Mouse (Mus musculus) hindbrain, embryonic 14.5 days (tissue): ENCODE results near the gene Otor. TPM values are rescaled to one million over a fixed set of nuclear protein-coding genes. Genes with fewer than 3 reads are reported as not detected.

Experiments used
- ATAC-seq: fragments of 200-750 bp; cut with Nextera tagmentation; 2 replicates; pipeline ENCODE4 v1.8.0; 2017; ENCODE audit warnings: moderate number of reproducible peaks, mild to moderate bottlenecking, moderate TSS enrichment, moderate library complexity; ENCODE audit not compliant: low FRiP score
- DNase-seq: peaks from one replicate; pipeline ENCODE4 v3.0.0-alpha.2; 2015; ENCODE audit warnings: low spot score
- H3K27ac ChIP-seq: fragments of 300-500 bp; sonication (generic); 2 replicates; pipeline ENCODE4 v1.5.1; 2014; ENCODE audit warnings: mild to moderate bottlenecking, moderate library complexity
- H3K27me3 ChIP-seq: fragments of 300-500 bp; sonication (generic); 2 replicates; pipeline ENCODE4 v1.6.1; 2014; ENCODE audit warnings: mild to moderate bottlenecking, low read length, mixed read lengths; ENCODE audit not compliant: control insufficient read depth, insufficient read depth
- H3K36me3 ChIP-seq: fragments of 300-500 bp; sonication (generic); replicated peaks from 2 replicates; pipeline ENCODE4 v1.6.1; 2014; ENCODE audit not compliant: control insufficient read depth, insufficient read depth
- H3K4me1 ChIP-seq: fragments of 300-500 bp; sonication (generic); replicated peaks from 2 replicates; pipeline ENCODE4 v1.6.1; 2014; ENCODE audit warnings: antibody characterized with exemption, low read length, mixed read lengths; ENCODE audit not compliant: control insufficient read depth, insufficient read depth
- H3K4me2 ChIP-seq: fragments of 300-500 bp; sonication (generic); replicated peaks from 2 replicates; pipeline ENCODE4 v1.6.1; 2014; ENCODE audit warnings: mild to moderate bottlenecking, moderate library complexity
- H3K4me3 ChIP-seq: fragments of 300-500 bp; sonication (generic); replicated peaks from 2 replicates; pipeline ENCODE4 v1.5.1; 2014; ENCODE audit warnings: mild to moderate bottlenecking, low read length
- H3K9ac ChIP-seq: fragments of 300-500 bp; sonication (generic); 2 replicates; pipeline ENCODE4 v1.6.1; 2014
- H3K9me3 ChIP-seq: fragments of 300-500 bp; sonication (generic); 2 replicates; pipeline ENCODE4 v1.6.1; 2016; ENCODE audit warnings: low read length; ENCODE audit not compliant: control insufficient read depth
- WGBS: fragments of 180-500 bp; shearing (Covaris S2); extraction: QIAGEN DNeasy Blood & Tissue Kit; methylation state at CpG from one replicate; pipeline ENCODE4 v1.1.7; 2014; 5-methylcytosine and 5-hydroxymethylcytosine counted together
- polyA plus RNA-seq: library from polyadenylated mRNA; unstranded; fragments of >200 nt; fragmentation: Nextera tagmentation; extraction: Ambion mirVana; gene quantifications from 2 replicates; pipeline ENCODE4 v1.2.1, GENCODE M21; 2014

Gene Otor
- polyA plus RNA-seq = 2.5 TPM in 1 of 2 replicates, not detected in the other

- H3K4me3 ChIP-seq = no peak within 1 kb of the TSS
- WGBS = 60% methylated on average over 8 of the region's 8 CpGs
- DNase-seq (no peak), ATAC-seq (no peak)
- no peak within 1 kb of the TSS for H3K4me2 ChIP-seq
- H3K4me1 ChIP-seq = no peaks in the 10 kb centered on the region
- no peaks in the 10 kb centered on the region for H3K9me3 ChIP-seq
- 0 out of 2 replicates have a peak, but pooled peaks cover under 1% of the 10 kb centered on the region for H3K36me3 ChIP-seq
- H3K27me3 ChIP-seq = no peaks in the 10 kb centered on the region
- no peak within 1 kb of the TSS for H3K9ac ChIP-seq
- H3K27ac ChIP-seq = no peak within 1 kb of the TSS
Measured at GRCm38 (mm10) chr2:143078198-143078851, at the start of gene Otor. Gene Otor, plus strand, starts transcription at chr2:143078473.

DNA sequence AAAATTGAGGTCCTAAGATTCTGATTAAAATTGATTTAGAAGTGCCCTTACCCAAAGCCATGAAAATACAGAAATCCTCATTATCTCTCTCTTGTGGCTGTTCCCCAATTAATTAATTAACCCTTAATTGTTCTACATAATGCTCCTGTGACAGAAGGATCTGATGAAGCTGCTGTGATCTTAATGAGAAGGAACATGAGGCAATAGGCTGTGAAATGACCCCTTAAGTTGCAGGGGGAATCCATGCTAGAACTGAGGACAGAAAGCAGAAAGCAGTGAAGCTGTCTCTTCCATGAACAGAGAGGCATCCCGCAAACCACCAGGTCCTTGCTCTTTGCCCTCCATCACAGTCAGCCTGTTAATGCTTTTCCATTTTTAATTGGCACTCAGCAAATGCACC is 47.0 kb upstream of the Otor start:
- DNase-seq (no peak), ATAC-seq (peak; percentile 51; the same call in 1 of the 2 replicates)
- Histone ChIP-seq H3K9ac (no peak overlapping the region), H3K9me3 (no peaks in the 10 kb centered on the region), H3K4me3 (no peak overlapping the region), H3K4me2 (no peak overlapping the region), H3K27ac (0 out of 2 replicates have a peak overlapping the region, but pooled peaks have one; percentile 38), H3K27me3 (no peaks in the 10 kb centered on the region), H3K36me3 (no peaks in the 10 kb centered on the region), H3K4me1 (no peaks in the 10 kb centered on the region)
- 56% methylated on average over 1 of the region's 1 CpGs for WGBS

DNA sequence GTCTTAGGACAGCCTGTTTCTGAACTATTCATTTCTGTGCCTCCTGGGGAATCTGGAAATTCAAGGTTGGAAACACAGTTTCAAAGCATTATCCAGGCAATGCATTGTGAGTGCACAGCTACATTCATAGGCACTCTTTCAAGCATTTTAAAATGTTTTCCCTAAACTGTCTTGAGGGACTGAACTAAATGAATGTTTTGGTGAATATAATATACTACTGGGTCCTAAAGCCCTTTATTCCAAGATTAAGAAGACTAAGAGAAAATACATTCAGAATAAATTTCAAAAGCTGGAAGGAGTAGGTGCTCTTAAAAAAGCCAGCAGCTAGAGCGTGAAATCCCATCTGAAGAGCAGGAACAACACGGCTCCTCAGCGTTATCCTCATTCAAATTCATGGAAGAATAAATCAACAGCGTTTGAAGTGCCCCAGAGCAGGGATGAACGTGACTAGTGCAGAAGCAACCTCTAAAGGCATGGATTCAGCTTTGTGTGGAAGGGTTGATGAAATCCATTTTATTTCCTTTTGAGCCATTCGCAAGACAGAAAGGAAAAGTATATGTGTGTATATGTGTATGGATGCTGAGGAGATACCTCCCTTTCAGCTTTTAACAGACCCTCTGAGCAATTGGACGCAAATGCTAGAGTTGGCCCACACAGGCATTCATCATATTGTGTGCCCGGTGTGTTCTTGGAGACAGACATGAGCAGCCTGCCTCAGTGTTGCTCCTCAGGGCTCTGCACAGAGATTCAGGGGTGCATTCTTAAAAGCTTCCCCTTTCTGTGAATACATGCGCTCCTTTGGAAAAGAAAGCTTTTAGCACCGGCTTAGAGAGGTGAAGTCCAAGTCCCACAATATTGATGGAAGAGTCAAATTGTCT is 45.7 kb upstream of the Otor start:
- Histone ChIP-seq H3K9me3 (no peaks in the 10 kb centered on the region), H3K9ac (no peak overlapping the region), H3K27ac (peak overlapping the region; percentile 56), H3K27me3 (no peaks in the 10 kb centered on the region), H3K4me1 (no peaks in the 10 kb centered on the region), H3K4me3 (no peak overlapping the region), H3K4me2 (no peak overlapping the region), H3K36me3 (no peaks in the 10 kb centered on the region)
- peak; percentile 23 for DNase-seq
- WGBS = 44% methylated on average over 10 of the region's 10 CpGs
- peak; percentile 48; the same call in 1 of the 2 replicates for ATAC-seq

GRCm38 (mm10) chr2:143034350-143035085 is 43.8 kb upstream of the Otor start:
- no peaks in the 10 kb centered on the region for H3K9me3 ChIP-seq
- H3K4me2 ChIP-seq = no peak overlapping the region
- no peak overlapping the region for H3K9ac ChIP-seq
- DNase-seq (no peak), ATAC-seq (no peak)
- no peak overlapping the region for H3K27ac ChIP-seq
- no peaks in the 10 kb centered on the region for H3K4me1 ChIP-seq
- WGBS = 67% methylated on average over 7 of the region's 7 CpGs
- no peak overlapping the region for H3K4me3 ChIP-seq
- no peaks in the 10 kb centered on the region for H3K36me3 ChIP-seq
- H3K27me3 ChIP-seq = no peaks in the 10 kb centered on the region

DNA sequence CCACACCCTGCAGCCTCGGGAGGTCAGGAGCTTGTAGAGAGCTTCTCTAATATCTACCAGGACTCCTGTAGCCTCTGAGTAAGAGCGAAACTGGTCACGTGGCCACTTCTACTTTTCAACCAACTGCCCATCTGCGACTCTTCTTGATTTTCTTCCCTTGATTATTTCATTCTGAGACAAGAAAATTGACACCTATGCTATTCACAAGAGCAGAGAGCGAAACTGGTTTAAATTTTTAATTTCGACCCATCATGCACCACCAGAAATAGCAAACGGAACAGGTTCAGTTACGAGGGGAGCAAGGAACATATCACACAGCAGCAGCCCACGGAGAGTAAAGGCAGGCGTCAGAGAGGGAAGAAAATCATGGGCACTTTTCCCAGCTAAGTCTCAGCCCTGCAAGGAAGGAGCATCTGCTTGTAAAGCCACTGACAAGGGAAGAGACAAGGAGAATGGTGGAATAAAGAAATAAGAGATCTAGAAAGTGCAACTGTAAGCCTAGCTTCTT is 43.1 kb upstream of the Otor start:
- Histone ChIP-seq H3K4me2 (no peak overlapping the region), H3K27ac (no peak overlapping the region), H3K9me3 (no peaks in the 10 kb centered on the region), H3K9ac (no peak overlapping the region), H3K4me3 (no peak overlapping the region), H3K27me3 (no peaks in the 10 kb centered on the region), H3K36me3 (no peaks in the 10 kb centered on the region), H3K4me1 (no peaks in the 10 kb centered on the region)
- no peak for ATAC-seq
- 75% methylated on average over 10 of the region's 10 CpGs for WGBS
- DNase-seq = no peak

- Histone ChIP-seq H3K4me2 (no peak overlapping the region), H3K27me3 (no peaks in the 10 kb centered on the region), H3K9me3 (no peaks in the 10 kb centered on the region), H3K4me1 (no peaks in the 10 kb centered on the region), H3K4me3 (no peak overlapping the region), H3K27ac (no peak overlapping the region), H3K9ac (no peak overlapping the region), H3K36me3 (no peaks in the 10 kb centered on the region)
- ATAC-seq (no peak), DNase-seq (no peak)
- WGBS = 89% methylated on average over 1 of the region's 1 CpGs
Measured at GRCm38 (mm10) chr2:143041596-143041995, 36.7 kb upstream of the Otor start.

- no peak for ATAC-seq
- H3K27me3 ChIP-seq = no peaks in the 10 kb centered on the region; the same call in 1 of the 2 replicates
- H3K4me3 ChIP-seq = no peak overlapping the region
- H3K4me1 ChIP-seq = no peaks in the 10 kb centered on the region
- H3K4me2 ChIP-seq = no peak overlapping the region
- H3K27ac ChIP-seq = no peak overlapping the region
- DNase-seq = no peak
- H3K9ac ChIP-seq = no peak overlapping the region
- no peaks in the 10 kb centered on the region for H3K9me3 ChIP-seq
- no peaks in the 10 kb centered on the region for H3K36me3 ChIP-seq
Measured at GRCm38 (mm10) chr2:143055251-143055650, 23.0 kb upstream of the Otor start.

DNA sequence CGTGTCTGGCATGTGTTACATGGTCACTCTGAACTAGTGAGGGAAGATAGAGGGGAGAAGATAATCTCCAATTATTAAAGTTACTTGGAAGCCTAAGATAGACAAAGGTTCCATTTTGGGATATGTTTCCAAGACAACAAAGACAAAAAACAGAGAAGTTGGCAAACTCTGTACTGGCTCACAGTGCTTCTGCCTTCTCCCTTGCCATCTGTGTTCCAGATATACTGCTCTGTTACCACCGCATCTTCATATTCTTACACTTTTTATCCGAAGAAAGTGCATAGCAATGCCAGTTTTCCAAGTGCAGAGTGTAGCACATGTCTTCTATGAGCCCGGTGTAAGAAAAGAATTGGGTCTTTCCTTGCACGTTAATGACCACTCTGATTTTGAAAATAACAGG is 21.5 kb upstream of the Otor start:
- Histone ChIP-seq H3K9ac (no peak overlapping the region), H3K36me3 (no peaks in the 10 kb centered on the region), H3K9me3 (no peaks in the 10 kb centered on the region), H3K4me1 (no peaks in the 10 kb centered on the region), H3K27me3 (no peaks in the 10 kb centered on the region; the same call in 1 of the 2 replicates), H3K4me3 (no peak overlapping the region), H3K4me2 (no peak overlapping the region), H3K27ac (no peak overlapping the region)
- WGBS = 81% methylated on average over 5 of the region's 5 CpGs
- DNase-seq (no peak), ATAC-seq (no peak)

DNA sequence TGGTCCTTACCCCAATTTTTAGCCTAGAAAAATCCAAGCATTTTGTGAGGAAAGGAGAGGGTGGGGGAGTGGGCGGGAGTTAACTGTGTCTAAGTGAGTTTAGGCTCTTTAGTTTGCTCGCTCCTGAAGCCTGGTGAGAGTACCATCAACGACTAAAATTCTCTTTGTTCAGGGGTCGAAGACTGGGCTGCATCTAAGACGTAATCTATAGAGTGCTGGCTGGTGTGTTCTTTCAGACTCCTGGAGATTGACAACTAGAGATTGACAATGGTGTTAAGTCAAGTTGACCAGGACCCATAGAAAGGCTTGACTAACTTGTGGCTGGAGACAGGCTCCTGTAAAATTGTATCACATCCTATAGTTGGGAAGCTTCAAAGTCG is 15.9 kb upstream of the Otor start:
- WGBS = 43% methylated on average over 6 of the region's 6 CpGs
- Histone ChIP-seq H3K9ac (peak overlapping the region; percentile 88; the same call in 1 of the 2 replicates), H3K4me1 (peaks cover 6% of the 10 kb centered on the region), H3K4me2 (peak overlapping the region; percentile 65), H3K4me3 (peak overlapping the region; percentile 93), H3K36me3 (peaks cover 24% of the 10 kb centered on the region), H3K9me3 (no peaks in the 10 kb centered on the region), H3K27ac (no peak overlapping the region), H3K27me3 (no peaks in the 10 kb centered on the region; the same call in 1 of the 2 replicates)
- no peak; the same call in 1 of the 2 replicates for ATAC-seq
- no peak for DNase-seq
